Mouse (Mus musculus) WW6 (cell line): ENCODE data around the gene Rasgef1b.

Experiments used
- DNase-seq: peaks from one replicate; pipeline ENCODE4 v3.0.0-alpha.2; 2013; ENCODE audit warnings: low read depth, low spot score

Rasgef1b gene

GRCm38 (mm10) chr5:99375725-99376124 is 353.1 kb downstream of the Rasgef1b start:
- no peak for DNase-seq

GRCm38 (mm10) chr5:99374460-99374859 is 354.4 kb downstream of the Rasgef1b start:
- DNase-seq, result no peak

DNA sequence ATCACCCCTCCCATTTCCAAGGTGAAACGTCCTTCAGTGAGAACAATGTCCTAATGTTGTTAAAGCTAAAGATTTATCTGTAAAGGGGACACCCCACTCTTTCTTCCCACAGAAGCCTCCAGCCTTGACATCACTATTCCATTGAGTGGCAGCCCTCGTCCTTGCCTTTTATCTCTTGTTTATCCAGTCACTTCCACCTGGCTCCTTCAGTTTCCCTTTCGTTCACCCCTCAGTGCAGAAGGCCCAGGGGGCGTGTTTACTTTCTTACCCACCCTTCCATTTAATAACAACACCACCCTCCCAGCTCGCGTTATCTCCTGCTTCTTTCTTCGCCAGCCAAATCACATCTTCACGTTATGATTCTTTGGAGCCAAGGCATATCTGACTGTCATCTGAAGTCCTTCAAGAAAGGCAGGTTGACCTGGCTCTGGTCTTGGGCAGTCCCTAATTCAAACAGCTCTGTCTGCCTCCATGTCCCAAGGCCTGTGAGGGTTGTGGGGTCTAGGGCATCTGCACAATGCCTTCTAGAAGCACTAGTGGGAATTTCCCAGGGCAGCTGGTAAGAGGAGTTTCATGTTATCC is 355.2 kb downstream of the Rasgef1b start:
- DNase-seq, result no peak

- no peak for DNase-seq
Measured at GRCm38 (mm10) chr5:99370636-99371035, 358.2 kb downstream of the Rasgef1b start.

- DNase-seq, result no peak
Measured at GRCm38 (mm10) chr5:99369256-99369655, 359.6 kb downstream of the Rasgef1b start.

DNA sequence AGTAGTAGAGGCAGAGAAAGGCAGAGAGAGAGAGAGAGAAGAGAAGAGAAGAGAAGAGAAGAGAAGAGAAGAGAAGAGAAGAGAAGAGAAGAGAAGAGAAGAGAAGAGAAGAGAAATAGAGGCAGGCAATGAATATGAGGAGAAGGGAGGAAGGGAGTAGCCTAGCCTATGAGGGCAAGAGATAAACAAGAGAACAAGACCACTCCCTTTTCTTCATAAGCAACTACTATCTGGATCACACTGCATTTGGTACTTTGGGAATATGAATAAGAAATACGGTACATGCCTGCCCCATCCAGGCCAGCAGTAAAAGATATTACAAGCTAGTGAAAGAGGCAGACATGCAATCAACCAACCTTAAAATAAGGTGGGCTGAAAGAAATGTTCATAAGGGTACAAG is 360.2 kb downstream of the Rasgef1b start:
- no peak for DNase-seq

GRCm38 (mm10) chr5:99360531-99360930 is 368.3 kb downstream of the Rasgef1b start:
- DNase-seq, result no peak

DNA sequence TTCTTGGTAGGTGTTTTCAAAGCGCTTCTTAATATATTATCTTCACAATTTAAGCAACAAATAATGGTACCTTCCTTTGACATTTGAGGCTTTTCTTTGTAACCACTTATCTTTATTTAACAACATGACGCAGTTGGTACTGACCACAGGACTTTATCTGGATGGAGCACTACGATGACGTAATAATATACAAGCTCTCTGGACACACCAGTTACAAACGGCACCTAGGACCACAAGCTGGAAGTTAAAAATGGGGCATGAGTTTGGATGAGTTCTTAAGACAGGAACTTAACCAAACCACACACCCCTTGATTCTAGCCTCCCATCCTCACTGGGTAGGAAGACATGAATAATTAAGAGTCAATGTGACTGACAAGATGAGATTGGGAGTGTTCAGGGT is 369.6 kb downstream of the Rasgef1b start:
- no peak for DNase-seq

DNA sequence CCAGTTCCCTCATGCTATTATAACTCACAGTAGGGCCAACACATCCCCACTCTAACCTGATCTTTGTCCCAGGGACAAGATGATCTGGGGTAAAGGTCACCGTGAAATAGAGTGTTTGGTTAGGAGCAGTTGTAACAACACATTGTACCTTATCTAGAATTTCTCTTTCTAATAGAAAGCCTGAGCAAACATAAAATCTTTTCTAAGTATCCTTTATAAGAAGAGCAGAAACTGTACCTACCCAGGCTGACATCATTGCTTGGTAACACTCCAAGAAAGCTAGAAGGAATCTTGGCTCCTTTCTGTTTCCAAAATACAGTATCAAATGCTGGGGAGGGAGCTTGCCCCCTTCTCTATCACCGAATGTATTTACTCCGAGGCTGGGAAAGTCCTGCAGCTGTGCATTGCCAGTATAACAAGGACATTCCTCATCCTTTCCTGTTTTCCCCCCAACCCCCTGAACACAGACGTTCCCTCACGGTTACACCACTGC is 374.2 kb downstream of the Rasgef1b start:
- no peak for DNase-seq

- DNase-seq, result no peak
Measured at GRCm38 (mm10) chr5:99350030-99350429, 378.8 kb downstream of the Rasgef1b start.

DNA sequence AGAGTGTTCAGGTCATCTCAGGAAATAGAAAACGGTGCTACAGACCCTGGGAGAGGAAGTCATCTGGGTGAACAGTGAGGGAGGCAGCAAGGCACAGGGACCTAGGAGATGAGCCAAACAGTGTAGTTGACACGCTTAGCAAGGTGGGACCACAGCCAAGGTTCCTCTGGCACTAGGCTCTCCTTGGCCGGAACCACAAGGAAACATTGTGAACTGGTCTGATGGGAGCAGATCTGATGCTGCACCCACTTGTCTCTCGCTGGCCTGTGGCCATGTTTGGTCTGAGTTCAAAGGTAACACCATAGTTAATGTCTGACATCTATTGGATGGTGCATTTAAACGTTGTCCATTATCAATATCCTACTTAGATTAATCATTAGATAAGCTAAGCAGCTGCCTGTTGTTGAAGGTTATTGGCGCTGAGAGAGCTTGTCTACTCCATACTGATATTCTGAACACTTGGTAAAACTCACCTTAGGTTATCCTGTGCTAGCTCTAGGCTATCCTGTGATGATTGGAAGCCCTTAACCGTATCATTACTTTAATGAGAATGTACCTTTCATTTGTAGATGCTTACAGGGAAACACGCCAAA is 380.5 kb downstream of the Rasgef1b start:
- DNase-seq, result no peak

GRCm38 (mm10) chr5:99342527-99342926 is 386.3 kb downstream of the Rasgef1b start:
- DNase-seq, result no peak

- DNase-seq, result no peak
Measured at GRCm38 (mm10) chr5:99340311-99340989, 388.4 kb downstream of the Rasgef1b start.

DNA sequence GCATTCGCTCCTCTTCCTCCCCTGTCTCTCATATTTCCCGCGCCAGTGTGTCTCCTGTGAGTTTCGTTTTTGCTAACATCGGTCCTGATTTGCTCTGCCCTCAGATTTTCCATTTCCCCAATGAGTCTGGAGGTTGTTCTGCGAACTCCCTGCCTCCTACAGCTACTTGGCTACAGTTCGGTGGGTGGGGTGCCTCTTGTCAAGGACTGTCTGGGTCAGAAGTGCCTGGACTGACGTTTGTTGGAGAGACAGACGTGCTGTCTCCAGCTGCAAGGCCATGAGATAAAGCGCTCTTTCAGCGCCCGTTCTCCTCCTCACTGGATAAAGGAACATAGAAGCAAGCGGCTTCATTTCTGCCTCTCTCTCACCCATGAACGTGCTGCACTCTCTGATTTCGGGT is 389.1 kb downstream of the Rasgef1b start:
- no peak for DNase-seq

DNA sequence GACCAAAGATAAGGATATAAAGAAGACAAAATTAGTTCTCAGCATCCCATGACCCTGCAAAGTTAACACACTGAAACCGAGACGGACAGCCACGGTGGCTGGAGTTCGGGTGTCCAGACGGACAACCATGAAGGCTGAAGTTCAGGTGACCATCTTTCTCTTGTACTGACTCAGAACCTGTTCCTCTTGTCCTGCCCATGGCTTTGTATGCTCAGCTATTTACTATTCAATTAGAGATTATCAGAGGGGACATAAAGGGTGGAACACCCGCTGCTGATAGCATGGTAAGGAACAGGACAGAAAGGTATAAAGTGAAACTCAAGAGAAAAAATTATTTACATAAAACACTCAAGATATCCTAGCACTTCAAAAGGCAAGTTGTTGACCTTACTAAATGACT is 390.0 kb downstream of the Rasgef1b start:
- no peak for DNase-seq

- no peak for DNase-seq
Measured at GRCm38 (mm10) chr5:99336427-99336826, 392.4 kb downstream of the Rasgef1b start.

- no peak for DNase-seq
Measured at GRCm38 (mm10) chr5:99334017-99334416, 394.8 kb downstream of the Rasgef1b start.

DNA sequence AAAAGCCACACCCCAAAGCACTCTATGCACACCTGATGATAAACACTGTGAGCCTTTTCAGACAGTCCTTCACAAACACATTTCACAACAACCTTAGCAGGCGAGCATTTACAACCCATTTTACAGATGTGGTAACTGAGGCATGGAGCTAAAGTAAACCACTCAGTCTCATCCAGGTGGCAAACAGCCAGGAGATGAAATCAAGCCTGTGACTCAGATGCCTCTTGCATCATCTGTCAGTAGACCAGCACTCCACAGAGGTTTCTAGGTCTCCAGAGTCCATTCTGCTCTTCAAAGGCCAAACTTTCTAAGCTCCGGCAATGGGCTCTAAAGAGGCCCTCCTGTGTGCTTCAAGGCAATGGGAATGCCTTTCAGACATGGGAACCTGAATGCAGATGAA is 396.8 kb downstream of the Rasgef1b start:
- no peak for DNase-seq

GRCm38 (mm10) chr5:99329065-99329464 is 399.8 kb downstream of the Rasgef1b start:
- DNase-seq, result no peak

GRCm38 (mm10) chr5:99327019-99327418 is 401.8 kb downstream of the Rasgef1b start:
- no peak for DNase-seq

- DNase-seq, result no peak
Measured at GRCm38 (mm10) chr5:99325301-99325700, 403.6 kb downstream of the Rasgef1b start.

DNA sequence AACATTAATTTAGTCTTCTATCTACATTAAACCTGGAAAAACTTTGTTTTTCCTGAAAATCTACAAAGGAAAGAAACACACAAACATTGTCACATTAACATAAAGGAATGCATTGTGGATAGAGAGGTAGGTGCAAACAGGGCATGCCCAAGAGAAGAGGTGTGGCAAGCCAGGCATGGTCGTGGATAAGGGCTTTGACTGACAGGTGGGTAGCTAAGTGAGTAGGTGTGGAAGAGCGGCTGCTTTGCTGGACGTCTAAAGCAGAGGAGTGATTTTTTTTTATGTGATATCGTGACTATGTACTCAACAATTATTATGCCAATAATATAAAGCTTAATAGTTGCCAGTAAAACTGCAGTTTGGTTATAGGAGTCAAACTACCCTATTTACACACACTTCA is 408.1 kb downstream of the Rasgef1b start:
- DNase-seq, result no peak

DNA sequence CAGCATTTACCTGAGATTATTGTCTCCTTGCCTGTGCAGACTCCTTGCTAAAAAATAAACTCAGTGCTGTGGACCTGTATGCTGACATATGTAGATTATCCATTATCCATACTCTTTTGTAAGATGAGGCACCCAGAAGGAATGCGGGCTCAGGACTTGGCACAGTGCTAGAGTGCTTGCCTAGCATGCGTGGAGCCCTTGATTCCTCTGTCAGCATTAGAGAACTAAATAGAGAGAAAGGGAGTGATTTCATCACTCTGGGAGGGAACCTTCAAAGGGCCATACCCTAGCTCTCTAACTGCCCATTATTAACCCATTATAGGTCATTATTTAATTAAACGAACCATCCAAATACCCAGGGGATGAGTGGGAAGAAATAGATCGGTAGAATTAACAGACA is 430.9 kb downstream of the Rasgef1b start:
- DNase-seq, result no peak
